Mouse (Mus musculus) olfactory bulb, adult 2 months (tissue): ENCODE measurements at regions not wholly inside any gene's neighbourhood (a gene's known extent, or its start where the extent isn't known, plus 50 kb on each side); places are given as distances from the start of the nearest gene placed in this dataset.
"Not testable (repeated sequence)": the region's sequence is repeated elsewhere in the genome, so short reads cannot be mapped to it uniquely, and the experiment has no call there.

Experiments used
- H3K27ac ChIP-seq: fragments of 200-500 bp; 2 replicates; pipeline ENCODE4 v1.5.1; 2012; ENCODE audit warnings: low read depth, low read length; ENCODE audit not compliant: insufficient read depth
- H3K4me1 ChIP-seq: fragments of 200-500 bp; 2 replicates; pipeline ENCODE4 v1.6.1; 2012; ENCODE audit warnings: low read length; ENCODE audit not compliant: control insufficient read depth, insufficient read depth
- H3K4me3 ChIP-seq: fragments of 200-500 bp; 2 replicates; pipeline ENCODE4 v1.5.1; 2012; ENCODE audit warnings: mild to moderate bottlenecking, low read depth, low read length, moderate library complexity; ENCODE audit not compliant: insufficient read depth
- CTCF ChIP-seq: fragments of 200-500 bp; IDR thresholded peaks from 2 replicates; pipeline ENCODE4 v1.5.1; 2012; ENCODE audit warnings: low read depth, mild to moderate bottlenecking, low read length, moderate library complexity; ENCODE audit not compliant: insufficient read depth
- POLR2A ChIP-seq: fragments of 200-500 bp; IDR thresholded peaks from 2 replicates; pipeline ENCODE4 v1.6.1; 2012; ENCODE audit warnings: mild to moderate bottlenecking, low read depth, low read length, moderate library complexity; ENCODE audit not compliant: insufficient read depth
- WGBS: fragments of 180-500 bp; shearing (Covaris S2); methylation state at CpG from one replicate; pipeline ENCODE4 v1.1.7; 2018; 5-methylcytosine and 5-hydroxymethylcytosine counted together

- Histone ChIP-seq H3K27ac (no peak overlapping the region), H3K4me3 (no peak overlapping the region), H3K4me1 (no peaks in the 10 kb centered on the region)
- TF ChIP-seq POLR2A: no peak
- no peak for TF ChIP-seq CTCF
- 82% methylated on average over 7 of the region's 7 CpGs for WGBS
These were observed 745.7 kb upstream of the Gm5150 start for GRCm38 (mm10) chr3:16751764-16752485.

- no peaks in the 10 kb centered on the region for H3K4me1 ChIP-seq
- WGBS: 21% methylated on average over 5 of the region's 5 CpGs
- no peak overlapping the region for H3K4me3 ChIP-seq
- TF ChIP-seq CTCF (no peak), POLR2A (no peak)
- H3K27ac ChIP-seq: peak overlapping the region; percentile 36; the same call in 1 of the 2 replicates
These were observed 727.7 kb upstream of the Gm5150 start for GRCm38 (mm10) chr3:16733936-16734330.

- Histone ChIP-seq H3K27ac (peak overlapping the region; percentile 36; the same call in 1 of the 2 replicates), H3K4me3 (no peak overlapping the region), H3K4me1 (no peaks in the 10 kb centered on the region)
- 40% methylated on average over 2 of the region's 2 CpGs for WGBS
- TF ChIP-seq POLR2A (no peak), CTCF (no peak)
These were observed 727.2 kb upstream of the Gm5150 start for GRCm38 (mm10) chr3:16733295-16733935.

GRCm38 (mm10) chr3:16724371-16725100 is 718.3 kb upstream of the Gm5150 start:
- not testable (repeated sequence) for H3K4me3 ChIP-seq, H3K27ac ChIP-seq, H3K4me1 ChIP-seq
- 86% methylated on average over 6 of the region's 6 CpGs for WGBS

- Histone ChIP-seq H3K4me3 (no peak overlapping the region), H3K4me1 (no peaks in the 10 kb centered on the region), H3K27ac (no peak overlapping the region)
- TF ChIP-seq CTCF (no peak), POLR2A (no peak)
- 69% methylated on average over 1 of the region's 1 CpGs for WGBS
These were observed 717.4 kb upstream of the Gm5150 start for GRCm38 (mm10) chr3:16723631-16724030.

GRCm38 (mm10) chr3:16690955-16691354 is 684.7 kb upstream of the Gm5150 start:
- WGBS: 46% methylated on average over 1 of the region's 1 CpGs
- H3K4me1 ChIP-seq: no peaks in the 10 kb centered on the region
- H3K4me3 ChIP-seq: no peak overlapping the region
- no peak for TF ChIP-seq CTCF
- no peak for TF ChIP-seq POLR2A
- no peak overlapping the region for H3K27ac ChIP-seq

- TF ChIP-seq CTCF (no peak), POLR2A (no peak)
These were observed 682.7 kb upstream of the Gm5150 start for GRCm38 (mm10) chr3:16688973-16689372.

GRCm38 (mm10) chr3:16657566-16657965 is 651.3 kb upstream of the Gm5150 start:
- Histone ChIP-seq H3K27ac (no peak overlapping the region), H3K4me1 (no peaks in the 10 kb centered on the region), H3K4me3 (no peak overlapping the region)
- TF ChIP-seq POLR2A (no peak), CTCF (no peak)
- 56% methylated on average over 1 of the region's 1 CpGs for WGBS

More at GRCm38 (mm10) chr3:16688973-16689372, 682.7 kb upstream of the Gm5150 start:
- Histone ChIP-seq H3K4me3 (no peak overlapping the region), H3K27ac (no peak overlapping the region), H3K4me1 (no peaks in the 10 kb centered on the region)
- WGBS: 74% methylated on average over 1 of the region's 1 CpGs
